Mouse (Mus musculus) adrenal gland, adult (tissue): ENCODE data around the gene Emc4.
A peak's percentile ranks its signal among the peaks of the same experiment; 100 is the strongest.

Experiments used
- DNase-seq, 2 experiments: peaks; one replicate each; pipeline ENCODE4 v3.0.0; 2022 to 2023; ENCODE audit warnings: low spot score in 1 of 2; ENCODE audit not compliant: inconsistent age in 2 of 2

Emc4 gene

GRCm38 (mm10) chr2:112367726-112368673 is at the start of gene Emc4:
Emc4 (minus strand) TSS chr2:112368027.
- DNase-seq, result peak; percentile 91 to 98

GRCm38 (mm10) chr2:112407030-112407429 is 39.2 kb upstream of the Emc4 start:
- DNase-seq, result no peak

- no peak for DNase-seq
Measured at GRCm38 (mm10) chr2:112396649-112397048, 28.8 kb upstream of the Emc4 start.

GRCm38 (mm10) chr2:112393958-112394357 is 26.1 kb upstream of the Emc4 start:
- DNase-seq, result no peak

- no peak for DNase-seq
Measured at GRCm38 (mm10) chr2:112392689-112393088, 24.9 kb upstream of the Emc4 start.

GRCm38 (mm10) chr2:112391346-112392000 is 23.6 kb upstream of the Emc4 start:
- DNase-seq, result no peak

GRCm38 (mm10) chr2:112390843-112391242 is 23.0 kb upstream of the Emc4 start:
- no peak for DNase-seq

GRCm38 (mm10) chr2:112381219-112381618 is 13.4 kb upstream of the Emc4 start:
- DNase-seq, result no peak

- DNase-seq, result peak in 1 of 2 experiments; percentile 37
Measured at GRCm38 (mm10) chr2:112380131-112380530, 12.3 kb upstream of the Emc4 start.

GRCm38 (mm10) chr2:112378973-112379898 is 11.4 kb upstream of the Emc4 start, which contains the start of gene Katnbl1:
Katnbl1 (plus strand) TSS chr2:112379211.
- DNase-seq, result peak; percentile 95 to 98

GRCm38 (mm10) chr2:112374610-112375009 is 6.8 kb upstream of the Emc4 start:
- no peak for DNase-seq

GRCm38 (mm10) chr2:112373141-112373540 is 5.3 kb upstream of the Emc4 start:
- DNase-seq, result peak; percentile 25 to 42

- DNase-seq, result peak in 1 of 2 experiments; percentile 61
Measured at GRCm38 (mm10) chr2:112369941-112370340, 2.1 kb upstream of the Emc4 start.

- DNase-seq, result peak in 1 of 2 experiments; percentile 25
Measured at GRCm38 (mm10) chr2:112367222-112367621, 605 bp downstream of the Emc4 start.

GRCm38 (mm10) chr2:112360781-112361169 is 7.1 kb downstream of the Emc4 start:
- DNase-seq, result no peak

- DNase-seq, result peak in 1 of 2 experiments; percentile 13
Measured at GRCm38 (mm10) chr2:112360012-112360780, 7.6 kb downstream of the Emc4 start.

- no peak for DNase-seq
Measured at GRCm38 (mm10) chr2:112359611-112360010, 8.2 kb downstream of the Emc4 start.

- DNase-seq, result no peak
Measured at GRCm38 (mm10) chr2:112353685-112354455, 14.0 kb downstream of the Emc4 start.

- peak in 1 of 2 experiments; percentile 13 for DNase-seq
Measured at GRCm38 (mm10) chr2:112348246-112348645, 19.6 kb downstream of the Emc4 start.
